Mouse (Mus musculus) stomach, embryonic 14.5 days (tissue): Measurements from ENCODE around the gene Nifk. TPM values are rescaled to one million over a fixed set of nuclear protein-coding genes. Genes with fewer than 3 reads are reported as not detected.
A peak's percentile ranks its signal among the peaks of the same experiment; 100 is the strongest.

ENCODE experiments used
- ATAC-seq: fragments of 200-750 bp; cut with Nextera tagmentation; 2 replicates; pipeline ENCODE4 v1.8.0; 2017; ENCODE audit warnings: low read depth, moderate TSS enrichment; ENCODE audit not compliant: insufficient number of reproducible peaks, insufficient read depth, low FRiP score
- H3K27ac ChIP-seq: fragments of 300-500 bp; sonication (generic); 2 replicates; pipeline ENCODE4 v1.5.1; 2014; ENCODE audit warnings: mild to moderate bottlenecking, low read length, moderate library complexity, mixed read lengths
- H3K27me3 ChIP-seq: fragments of 300-500 bp; sonication (generic); 2 replicates; pipeline ENCODE4 v1.6.1; 2014; ENCODE audit warnings: low read length, control low read depth, mixed read lengths; ENCODE audit not compliant: control insufficient read depth, insufficient read depth
- H3K36me3 ChIP-seq: fragments of 300-500 bp; sonication (generic); 2 replicates; pipeline ENCODE4 v1.6.1; 2014; ENCODE audit warnings: mild to moderate bottlenecking, control low read depth, low read length, moderate library complexity, mixed read lengths; ENCODE audit not compliant: control insufficient read depth, insufficient read depth
- H3K4me1 ChIP-seq: fragments of 300-500 bp; sonication (generic); 2 replicates; pipeline ENCODE4 v1.6.1; 2014; ENCODE audit warnings: low read length, control low read depth, mixed read lengths; ENCODE audit not compliant: control insufficient read depth, insufficient read depth
- H3K4me2 ChIP-seq: fragments of 300-500 bp; sonication (generic); replicated peaks from 2 replicates; pipeline ENCODE4 v1.6.1; 2014; ENCODE audit warnings: low read depth, low read length, control low read depth
- H3K4me3 ChIP-seq: fragments of 300-500 bp; sonication (generic); 2 replicates; pipeline ENCODE4 v1.5.1; 2014; ENCODE audit warnings: low read depth, low read length, control low read depth
- H3K9ac ChIP-seq: fragments of 300-500 bp; sonication (generic); replicated peaks from 2 replicates; pipeline ENCODE4 v1.6.1; 2014; ENCODE audit warnings: low read depth, mild to moderate bottlenecking, control low read depth, low read length, moderate library complexity, mixed read lengths
- H3K9me3 ChIP-seq: fragments of 300-500 bp; sonication (generic); 2 replicates; pipeline ENCODE4 v1.6.1; 2016; ENCODE audit warnings: low read depth, low read length, control low read depth; ENCODE audit not compliant: control insufficient read depth
- WGBS: fragments of 180-500 bp; shearing (Covaris S2); extraction: QIAGEN DNeasy Blood & Tissue Kit; methylation state at CpG from one replicate; pipeline ENCODE4 v1.1.7; 2014; 5-methylcytosine and 5-hydroxymethylcytosine counted together
- polyA plus RNA-seq: library from polyadenylated mRNA; unstranded; fragments of >200 nt; fragmentation: Nextera tagmentation; extraction: Ambion mirVana; gene quantifications from 2 replicates; pipeline ENCODE4 v1.2.1, GENCODE M21; 2014

Nifk gene
- polyA plus RNA-seq, 1 experiment from 2014 or later: 72.3 TPM

DNA sequence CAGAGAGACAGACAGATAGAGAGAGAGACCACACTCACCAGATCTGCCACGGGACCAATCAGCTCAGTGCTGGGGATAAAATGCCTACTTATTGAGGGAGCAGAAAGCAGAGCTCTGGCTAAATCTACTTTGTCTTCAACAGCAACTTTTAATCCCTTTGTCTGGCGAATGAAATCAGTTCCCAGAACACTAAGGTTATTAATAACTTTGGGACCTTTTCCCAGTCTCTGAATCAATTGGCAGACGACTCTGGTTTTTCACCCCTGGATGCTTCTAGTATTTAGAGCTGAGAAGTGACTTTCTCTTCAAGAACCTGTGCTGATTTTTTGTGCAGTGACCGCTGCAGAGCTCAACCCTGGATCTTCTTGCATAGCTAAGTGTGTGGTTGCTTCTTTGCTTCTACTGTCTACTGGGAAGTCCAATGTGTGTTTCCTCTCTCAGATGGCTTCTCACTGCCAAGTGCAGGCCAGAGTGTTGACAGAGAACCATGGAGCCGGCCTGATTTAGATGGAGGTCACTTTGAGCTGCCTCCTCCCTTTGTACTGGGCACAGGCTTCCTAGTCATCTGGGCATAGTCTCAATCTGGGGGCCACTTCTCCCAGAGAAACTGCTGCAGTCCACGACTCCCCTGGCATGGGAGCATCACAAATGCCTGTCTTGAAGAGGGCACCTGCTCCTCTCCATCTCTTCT is 37.6 kb downstream of the Nifk start:
- Histone ChIP-seq H3K9ac (no peak overlapping the region), H3K4me3 (no peak overlapping the region), H3K4me1 (no peaks in the 10 kb centered on the region), H3K36me3 (no peaks in the 10 kb centered on the region), H3K4me2 (no peak overlapping the region), H3K27ac (no peak overlapping the region), H3K27me3 (no peaks in the 10 kb centered on the region), H3K9me3 (no peaks in the 10 kb centered on the region)
- no peak for ATAC-seq
- WGBS: 69% methylated on average over 6 of the region's 6 CpGs

DNA sequence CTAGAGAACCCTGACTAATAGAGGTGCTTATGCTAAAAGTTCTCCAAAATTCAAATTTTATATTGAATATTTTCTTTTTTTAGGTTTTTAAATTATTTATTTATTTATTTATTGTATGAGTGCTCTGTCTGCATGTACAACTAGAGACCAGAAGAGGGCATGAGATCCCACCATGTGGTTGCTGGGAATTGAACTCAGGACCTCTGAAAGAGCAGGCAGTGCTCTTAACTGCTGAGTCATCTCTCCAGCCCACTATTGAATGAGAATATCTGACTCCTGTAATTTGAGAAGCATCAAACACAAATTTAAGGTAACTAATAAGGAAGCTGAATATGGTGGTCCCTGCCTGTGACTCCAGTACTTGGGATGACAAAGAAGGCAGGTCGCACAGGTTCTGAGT is 46.3 kb downstream of the Nifk start:
- H3K9ac ChIP-seq: no peak overlapping the region
- H3K4me1 ChIP-seq: no peaks in the 10 kb centered on the region
- no peak overlapping the region for H3K27ac ChIP-seq
- no peaks in the 10 kb centered on the region for H3K36me3 ChIP-seq
- no peak overlapping the region for H3K4me2 ChIP-seq
- WGBS: 86% methylated on average over 1 of the region's 1 CpGs
- ATAC-seq: no peak
- no peaks in the 10 kb centered on the region for H3K9me3 ChIP-seq
- H3K4me3 ChIP-seq: no peak overlapping the region
- H3K27me3 ChIP-seq: no peaks in the 10 kb centered on the region

DNA sequence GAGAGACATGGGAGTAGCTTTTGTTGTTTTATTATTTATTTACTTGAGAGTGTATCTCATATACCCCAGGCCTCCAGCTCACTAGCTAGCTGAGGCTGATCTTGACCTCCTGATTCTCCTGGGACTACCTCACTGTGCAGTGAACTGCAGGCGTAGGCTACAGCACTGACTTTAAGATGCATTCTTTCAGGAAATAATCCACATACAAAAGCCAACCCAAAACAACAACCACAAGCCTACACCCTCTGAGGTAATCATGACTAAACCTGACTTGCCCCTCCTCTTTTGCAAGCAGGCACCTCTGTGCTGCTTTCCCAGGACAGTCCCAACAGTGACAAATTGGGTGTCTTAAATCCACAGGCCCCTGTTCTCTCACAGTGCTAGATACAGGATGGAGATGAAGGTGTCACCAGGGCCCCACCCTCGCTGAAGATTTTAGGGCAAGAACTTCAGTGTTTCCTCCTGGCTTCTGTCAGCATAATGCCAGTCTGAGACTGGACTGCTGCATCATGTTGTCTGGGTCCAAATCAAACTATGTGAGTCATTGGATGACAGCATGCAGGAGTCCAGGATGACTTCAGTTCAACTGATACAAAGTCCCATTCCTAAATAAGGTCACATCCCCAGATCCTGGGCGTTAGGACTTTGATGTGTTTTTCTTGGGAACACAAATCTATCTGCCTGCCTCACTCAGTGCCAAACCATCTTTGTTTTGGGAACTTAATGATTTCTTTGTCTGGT is 47.3 kb downstream of the Nifk start:
- no peaks in the 10 kb centered on the region for H3K36me3 ChIP-seq
- no peak overlapping the region for H3K9ac ChIP-seq
- no peak overlapping the region for H3K4me3 ChIP-seq
- no peak overlapping the region for H3K4me2 ChIP-seq
- H3K27ac ChIP-seq: no peak overlapping the region
- H3K27me3 ChIP-seq: no peaks in the 10 kb centered on the region
- no peaks in the 10 kb centered on the region for H3K4me1 ChIP-seq
- 0 out of 2 replicates have a peak, but pooled peaks have one; percentile 18 for ATAC-seq
- WGBS: 60% methylated on average over 3 of the region's 3 CpGs
- H3K9me3 ChIP-seq: no peaks in the 10 kb centered on the region

DNA sequence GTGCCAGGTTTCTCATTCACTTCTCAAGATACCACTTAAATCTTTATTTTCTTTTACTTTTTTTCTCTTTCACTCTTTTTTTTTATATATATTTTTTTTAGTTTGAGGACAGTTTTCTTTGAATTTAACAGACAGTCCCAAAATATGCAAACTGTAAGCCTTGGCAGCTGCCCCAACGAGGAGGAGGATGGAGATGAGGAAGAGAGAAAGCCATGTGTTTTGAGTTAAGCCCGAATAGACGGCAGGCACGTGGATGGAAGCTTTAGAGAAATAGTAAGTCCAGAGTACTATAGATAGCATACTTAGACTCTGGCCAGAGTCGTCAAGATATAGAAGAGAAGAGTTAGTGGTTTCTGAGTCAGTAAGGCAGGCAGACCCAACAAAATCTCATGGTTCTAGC is 56.1 kb downstream of the Nifk start:
- WGBS: 72% methylated on average over 5 of the region's 5 CpGs
- Histone ChIP-seq H3K4me3 (no peak overlapping the region), H3K36me3 (no peaks in the 10 kb centered on the region), H3K9ac (no peak overlapping the region), H3K27ac (no peak overlapping the region), H3K4me1 (no peaks in the 10 kb centered on the region), H3K4me2 (no peak overlapping the region), H3K27me3 (no peaks in the 10 kb centered on the region), H3K9me3 (no peaks in the 10 kb centered on the region)
- no peak for ATAC-seq

DNA sequence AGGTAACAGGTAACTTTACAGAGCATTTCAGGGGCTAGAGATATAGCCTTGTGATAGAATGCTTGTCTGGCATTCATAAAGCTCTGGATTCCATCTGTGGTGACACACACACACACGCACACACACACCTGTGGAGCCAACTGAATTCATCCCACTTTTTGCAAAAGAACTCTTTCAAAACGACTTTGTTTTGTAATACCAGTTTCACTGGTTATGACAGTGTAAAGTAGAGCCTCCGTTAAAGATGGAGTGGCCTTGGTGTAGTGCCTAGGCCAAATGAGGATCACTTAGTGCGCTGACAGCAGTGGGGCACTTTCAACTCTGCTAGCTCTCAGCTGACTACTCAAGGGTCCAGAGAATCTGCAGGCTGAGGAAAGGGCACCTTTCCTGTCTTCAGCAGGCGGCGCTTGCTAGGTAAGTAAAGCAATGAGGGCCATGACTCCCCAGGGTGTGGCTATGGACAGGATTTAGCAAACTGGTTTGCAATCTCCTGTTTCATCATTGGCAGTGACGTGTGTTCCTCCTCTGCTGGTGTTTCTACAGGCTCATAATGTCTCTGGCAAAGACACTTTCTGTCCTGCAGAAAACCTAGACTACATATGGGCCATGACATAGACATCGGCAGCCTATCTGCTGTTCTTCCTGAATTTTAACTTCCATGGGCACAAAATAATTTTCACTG is 58.6 kb downstream of the Nifk start:
- no peak overlapping the region for H3K9ac ChIP-seq
- 73% methylated on average over 8 of the region's 8 CpGs for whole genome bisulfite sequencing
- H3K4me2 ChIP-seq: no peak overlapping the region
- H3K27me3 ChIP-seq: no peaks in the 10 kb centered on the region
- H3K9me3 ChIP-seq: no peaks in the 10 kb centered on the region
- no peak for ATAC-seq
- H3K4me1 ChIP-seq: no peaks in the 10 kb centered on the region
- H3K27ac ChIP-seq: no peak overlapping the region
- no peak overlapping the region for H3K4me3 ChIP-seq
- no peaks in the 10 kb centered on the region for H3K36me3 ChIP-seq

Other genes starting within 250 kb of the Nifk start
- gene Gm29106, start 145.3 kb upstream of the Nifk start, polyA plus RNA-seq: 0.10 and 0.25 TPM in 2 replicates
- gene Tsn, start 10.1 kb upstream of the Nifk start, polyA plus RNA-seq: 290 and 302 TPM in 2 replicates
- gene Clasp1, start 67.2 kb downstream of the Nifk start, polyA plus RNA-seq: 64.2 and 76.5 TPM in 2 replicates